Mouse (Mus musculus): Measurements from ENCODE around the gene Cacng6. TPM values are rescaled to one million over a fixed set of nuclear protein-coding genes. Genes with fewer than 3 reads are reported as not detected.

Cacng6 gene
- polyA plus RNA-seq (2015; fragmentation: Nextera tagmentation; extraction: Ambion mirVana): 5.1 and 7.3 TPM in 2 replicates

DNA sequence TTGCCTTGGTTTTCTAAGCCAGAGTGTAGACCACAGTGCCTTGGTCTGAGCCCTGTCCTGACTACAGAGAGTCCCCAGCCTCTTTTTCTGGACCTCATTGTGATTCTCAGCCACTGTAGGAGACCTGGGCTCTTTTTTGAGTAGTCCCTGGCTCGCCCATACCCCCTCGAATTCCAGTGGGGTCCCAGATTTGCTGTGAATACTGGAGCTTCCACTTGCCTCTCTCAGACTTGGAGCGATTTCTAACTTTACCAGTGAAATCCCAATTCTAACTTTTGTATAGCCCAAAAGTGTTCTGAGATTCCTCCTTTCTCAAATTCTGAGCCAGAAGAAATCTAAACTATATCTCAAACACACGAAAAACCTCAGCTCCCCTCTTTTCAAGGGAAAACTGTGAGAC, at the start of gene Cacng6:
Gene Cacng6 (plus strand): TSS at position 301 of the 400 bp plus-strand sequence.
- H3K4me2 ChIP-seq (replicated peaks): peak within 1 kb of the TSS; percentile 27; the same call in 1 of the 2 replicates
- H3K4me3 ChIP-seq (replicated peaks): 0 out of 2 replicates have a peak within 1 kb of the TSS, but pooled peaks have one; percentile 2
- no peak within 1 kb of the TSS for H3K9ac ChIP-seq
- H3K27me3 ChIP-seq: peaks cover 71% of the 10 kb centered on the region
- H3K4me1 ChIP-seq: peaks cover 7% of the 10 kb centered on the region
- 34% methylated on average over 4 of the region's 4 CpGs for WGBS
- H3K36me3 ChIP-seq: no peaks in the 10 kb centered on the region
- H3K27ac ChIP-seq (replicated peaks): no peak within 1 kb of the TSS
- no peaks in the 10 kb centered on the region for H3K9me3 ChIP-seq (replicated peaks)
- no peak for ATAC-seq (ENCODE audit: insufficient number of reproducible peaks, low FRiP score, low TSS enrichment, low read depth)

DNA sequence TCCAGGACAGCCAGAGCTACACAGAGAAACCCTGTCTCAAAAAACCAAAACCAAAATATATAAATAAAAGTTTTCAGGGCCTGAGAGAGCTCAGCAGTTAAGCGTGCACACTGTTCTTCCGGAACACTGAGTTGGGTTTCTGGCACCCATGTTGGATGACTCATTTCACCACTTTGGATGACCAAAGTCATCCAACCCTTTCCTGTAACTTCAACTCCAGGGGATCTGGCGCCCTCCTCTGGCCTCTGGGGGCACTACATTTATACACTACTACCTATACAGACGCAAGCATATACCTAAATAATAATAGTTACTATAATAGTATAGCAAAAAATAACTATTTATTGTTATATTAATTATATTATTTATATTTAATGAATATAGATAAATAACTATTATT, 47.2 kb upstream of the Cacng6 start:
- 53% methylated on average over 4 of the region's 4 CpGs for WGBS
- H3K36me3 ChIP-seq: no peaks in the 10 kb centered on the region
- no peak for ATAC-seq (ENCODE audit: insufficient number of reproducible peaks, low FRiP score, low TSS enrichment, low read depth)

DNA sequence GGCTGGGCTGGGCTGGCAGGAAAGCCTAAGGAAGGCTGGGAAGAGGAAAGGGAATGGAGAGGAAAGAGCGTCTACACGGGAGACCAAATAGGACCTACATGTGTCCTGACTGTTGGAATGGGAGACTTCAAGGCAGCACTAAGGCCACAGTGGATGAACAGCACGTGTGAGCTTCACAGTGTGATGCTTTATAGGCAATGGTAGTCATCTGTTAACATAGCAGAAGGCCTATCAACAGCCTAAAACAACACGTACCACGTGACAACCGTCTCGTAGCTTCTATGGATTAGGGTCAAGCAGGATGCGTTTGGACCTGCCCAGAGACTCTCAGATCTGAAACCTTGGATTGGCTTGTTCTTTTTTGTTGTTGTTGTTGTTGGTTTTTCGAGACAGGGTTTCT, 41.9 kb upstream of the Cacng6 start:
- no peaks in the 10 kb centered on the region for H3K9me3 ChIP-seq (replicated peaks)
- ATAC-seq (ENCODE audit: insufficient number of reproducible peaks, low FRiP score, low TSS enrichment, low read depth): no peak
- no peaks in the 10 kb centered on the region for H3K4me1 ChIP-seq
- H3K27ac ChIP-seq (replicated peaks): no peak overlapping the region
- H3K36me3 ChIP-seq: no peaks in the 10 kb centered on the region
- no peak overlapping the region for H3K9ac ChIP-seq
- H3K4me2 ChIP-seq (replicated peaks): no peak overlapping the region
- H3K27me3 ChIP-seq: no peaks in the 10 kb centered on the region
- 80% methylated on average over 9 of the region's 9 CpGs for WGBS
- no peak overlapping the region for H3K4me3 ChIP-seq (replicated peaks)

More for the DNA sequence above, 47.2 kb upstream of the Cacng6 start:
- Histone ChIP-seq H3K27ac (replicated peaks) (no peak overlapping the region), H3K9me3 (replicated peaks) (no peaks in the 10 kb centered on the region), H3K9ac (no peak overlapping the region), H3K27me3 (no peaks in the 10 kb centered on the region), H3K4me2 (replicated peaks) (no peak overlapping the region), H3K4me1 (no peaks in the 10 kb centered on the region), H3K4me3 (replicated peaks) (no peak overlapping the region)

DNA sequence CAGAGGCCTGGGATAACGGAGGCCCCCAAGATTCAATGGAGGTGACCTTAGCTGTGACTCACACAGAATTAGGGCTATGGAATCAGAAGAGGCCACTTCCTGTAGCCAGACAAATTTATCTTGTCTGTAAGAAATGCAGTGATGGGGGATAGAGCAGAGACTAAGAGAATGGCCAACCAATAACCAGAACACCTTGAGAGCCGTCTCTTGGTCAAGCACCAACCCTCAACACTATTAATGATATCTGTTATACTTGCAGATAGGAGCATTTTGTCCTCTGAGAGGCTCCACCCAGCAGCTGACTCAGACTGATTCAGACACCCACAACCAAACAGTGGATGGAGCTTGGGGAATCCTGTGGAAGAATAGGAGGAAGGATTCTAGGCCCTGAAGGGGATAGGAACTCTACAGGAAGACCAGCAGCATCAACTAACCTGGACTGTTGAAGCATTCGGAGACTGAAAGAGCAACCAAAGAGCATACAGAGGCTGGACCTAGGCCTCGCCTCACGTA, 39.1 kb upstream of the Cacng6 start:
- Histone ChIP-seq H3K4me3 (replicated peaks) (no peak overlapping the region), H3K9me3 (replicated peaks) (no peaks in the 10 kb centered on the region), H3K4me1 (no peaks in the 10 kb centered on the region), H3K27ac (replicated peaks) (no peak overlapping the region), H3K36me3 (no peaks in the 10 kb centered on the region), H3K9ac (no peak overlapping the region), H3K4me2 (replicated peaks) (no peak overlapping the region), H3K27me3 (no peaks in the 10 kb centered on the region)
- ATAC-seq (ENCODE audit: insufficient number of reproducible peaks, low FRiP score, low TSS enrichment, low read depth): no peak
- WGBS: 84% methylated on average over 5 of the region's 5 CpGs

DNA sequence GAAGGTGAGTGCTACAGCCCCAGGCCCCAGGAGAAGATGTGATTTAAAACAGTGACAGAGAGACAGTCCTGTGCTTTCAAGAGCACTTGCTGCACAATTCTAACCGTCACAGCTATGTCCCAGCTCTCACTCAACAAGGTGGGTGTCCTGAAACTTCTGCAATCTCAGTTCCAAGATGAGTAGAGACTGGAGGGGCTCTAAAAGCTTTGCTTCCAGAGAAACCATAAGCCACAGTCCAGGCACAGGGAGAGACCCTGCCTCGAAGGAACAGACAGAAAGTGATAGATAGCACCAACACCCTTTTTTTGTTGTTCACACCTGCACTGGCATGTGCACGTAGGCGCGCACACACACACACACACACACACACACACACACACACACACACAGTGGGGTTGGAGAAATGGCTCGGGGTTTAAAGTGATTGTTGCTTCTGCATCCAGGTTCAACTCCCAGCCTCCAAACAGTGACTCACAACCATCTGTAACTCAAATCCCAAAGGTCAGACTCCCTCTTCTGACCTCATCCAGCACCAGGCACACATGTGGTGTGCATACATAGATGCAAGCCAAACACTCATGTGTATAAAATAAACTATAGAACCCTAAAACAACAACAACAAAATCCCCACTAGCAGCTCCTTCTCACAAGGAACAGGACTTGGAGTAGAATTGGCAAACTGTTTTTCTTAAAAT, 37.8 kb upstream of the Cacng6 start:
- no peak for ATAC-seq (ENCODE audit: insufficient number of reproducible peaks, low FRiP score, low TSS enrichment, low read depth)

DNA sequence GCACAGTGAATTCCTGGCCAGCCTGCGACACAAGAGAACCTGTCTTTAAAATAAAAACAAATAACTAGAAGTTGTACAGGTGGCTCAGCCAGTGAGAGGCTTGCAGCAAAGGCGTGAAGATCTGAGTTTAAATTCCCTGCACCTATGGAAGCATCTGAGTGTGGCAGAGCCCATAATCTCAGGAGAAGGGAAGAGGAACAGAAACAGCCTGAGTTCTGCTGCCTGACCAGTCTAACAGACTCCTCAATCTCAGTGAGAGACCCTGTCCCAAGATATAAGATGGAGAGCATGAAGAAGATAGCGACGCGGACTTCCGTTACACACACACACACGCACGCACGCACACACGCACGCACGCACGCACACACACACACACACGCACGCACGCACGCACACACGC, 36.2 kb upstream of the Cacng6 start:
- H3K4me2 ChIP-seq (replicated peaks): no peak overlapping the region
- H3K36me3 ChIP-seq: no peaks in the 10 kb centered on the region
- 85% methylated on average over 18 of the region's 18 CpGs for WGBS
- ATAC-seq (ENCODE audit: insufficient number of reproducible peaks, low FRiP score, low TSS enrichment, low read depth): no peak
- peaks cover 10% of the 10 kb centered on the region; the same call in 1 of the 2 replicates for H3K4me1 ChIP-seq
- H3K27ac ChIP-seq (replicated peaks): no peak overlapping the region
- no peak overlapping the region for H3K9ac ChIP-seq
- no peaks in the 10 kb centered on the region for H3K27me3 ChIP-seq
- no peak overlapping the region for H3K4me3 ChIP-seq (replicated peaks)
- no peaks in the 10 kb centered on the region for H3K9me3 ChIP-seq (replicated peaks)

More for the DNA sequence above, 37.8 kb upstream of the Cacng6 start:
- no peaks in the 10 kb centered on the region for H3K27me3 ChIP-seq
- WGBS: 73% methylated on average over 6 of the region's 6 CpGs
- H3K4me3 ChIP-seq (replicated peaks): no peak overlapping the region
- H3K9ac ChIP-seq: no peak overlapping the region
- H3K9me3 ChIP-seq (replicated peaks): no peaks in the 10 kb centered on the region
- H3K36me3 ChIP-seq: no peaks in the 10 kb centered on the region
- no peak overlapping the region for H3K27ac ChIP-seq (replicated peaks)
- no peak overlapping the region for H3K4me2 ChIP-seq (replicated peaks)
- 0 out of 2 replicates have a peak, but pooled peaks cover 5% of the 10 kb centered on the region for H3K4me1 ChIP-seq

DNA sequence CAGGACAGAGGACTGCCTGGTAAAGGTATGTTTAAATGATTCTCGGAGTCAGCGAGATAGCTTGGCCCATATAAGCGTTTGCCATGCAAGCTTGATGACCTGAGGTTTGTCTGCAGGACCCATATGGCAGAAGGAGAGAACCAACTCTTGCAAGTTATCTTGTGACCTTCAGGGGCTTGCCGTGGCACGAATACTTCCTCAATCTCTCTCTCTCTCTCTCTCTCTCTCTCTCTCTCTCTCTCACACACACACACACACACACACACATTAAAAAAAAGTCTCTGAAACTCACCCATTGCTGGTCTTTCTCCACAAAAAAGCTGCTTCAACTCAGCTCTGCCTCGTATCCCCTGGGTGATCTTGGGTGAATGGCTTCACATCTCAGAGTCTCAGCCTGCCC, 35.1 kb upstream of the Cacng6 start:
- no peak overlapping the region for H3K4me2 ChIP-seq (replicated peaks)
- 58% methylated on average over 6 of the region's 6 CpGs for WGBS

DNA sequence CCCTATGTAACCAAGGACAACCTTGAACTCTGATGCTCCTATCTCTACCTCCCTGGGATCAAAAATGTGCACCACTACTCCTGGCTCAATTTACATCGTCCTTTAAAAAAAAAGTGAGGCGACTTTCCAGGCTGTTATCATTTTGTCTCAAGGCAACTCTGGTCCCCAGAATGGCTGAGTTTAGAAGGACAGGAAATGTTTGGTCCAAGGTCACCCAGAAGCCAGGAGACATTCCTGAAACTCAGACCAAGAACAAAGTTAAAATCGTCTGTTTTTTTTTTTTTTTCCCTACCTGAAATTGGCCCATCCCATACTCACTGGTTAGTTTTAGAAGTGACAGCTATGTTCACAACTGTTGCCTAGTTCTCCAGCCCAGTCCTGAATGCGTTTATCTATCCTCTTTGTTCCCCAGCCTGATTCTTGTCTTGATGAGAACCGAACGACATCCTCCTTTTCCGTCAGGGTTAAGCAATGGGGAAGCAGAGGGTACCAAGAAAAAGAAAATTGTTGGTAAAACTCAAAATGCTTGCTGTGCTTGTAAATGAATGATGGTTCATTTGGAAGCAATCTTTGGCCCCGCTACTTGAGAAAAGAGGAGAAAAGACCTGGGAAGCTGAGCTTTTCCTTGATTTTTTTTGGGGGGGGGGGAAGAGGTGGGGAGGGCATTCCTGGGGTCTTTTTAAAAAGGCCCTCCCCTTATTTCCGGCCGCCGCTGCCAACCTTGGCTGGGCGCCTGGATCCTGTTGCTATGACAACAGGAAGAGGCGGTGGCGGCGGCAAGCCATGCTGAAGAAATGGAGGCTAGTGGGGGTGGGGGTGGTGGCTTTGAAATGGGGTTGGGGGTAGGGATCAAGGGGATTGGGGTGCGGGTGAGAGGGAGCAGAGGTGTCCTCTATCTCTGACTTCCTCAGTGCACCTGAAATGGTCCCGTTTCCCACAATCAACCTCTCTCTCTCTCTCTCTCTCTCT, 34.3 kb upstream of the Cacng6 start:
- H3K27me3 ChIP-seq: no peaks in the 10 kb centered on the region
- peak overlapping the region; percentile 38 for H3K4me3 ChIP-seq (replicated peaks)
- no peak for ATAC-seq (ENCODE audit: insufficient number of reproducible peaks, low FRiP score, low TSS enrichment, low read depth)
- H3K4me1 ChIP-seq: peaks cover 10% of the 10 kb centered on the region; the same call in 1 of the 2 replicates
- no peak overlapping the region for H3K9ac ChIP-seq
- peak overlapping the region; percentile 51 for H3K4me2 ChIP-seq (replicated peaks)
- H3K27ac ChIP-seq (replicated peaks): no peak overlapping the region
- no peaks in the 10 kb centered on the region for H3K36me3 ChIP-seq
- no peaks in the 10 kb centered on the region for H3K9me3 ChIP-seq (replicated peaks)
- 3% methylated on average over 17 of the region's 17 CpGs for WGBS

More for the DNA sequence above, 35.1 kb upstream of the Cacng6 start:
- Histone ChIP-seq H3K4me1 (peaks cover 10% of the 10 kb centered on the region; the same call in 1 of the 2 replicates), H3K27ac (replicated peaks) (no peak overlapping the region), H3K9me3 (replicated peaks) (no peaks in the 10 kb centered on the region), H3K9ac (no peak overlapping the region), H3K36me3 (no peaks in the 10 kb centered on the region), H3K27me3 (no peaks in the 10 kb centered on the region), H3K4me3 (replicated peaks) (no peak overlapping the region)
- ATAC-seq (ENCODE audit: insufficient number of reproducible peaks, low FRiP score, low TSS enrichment, low read depth): no peak

DNA sequence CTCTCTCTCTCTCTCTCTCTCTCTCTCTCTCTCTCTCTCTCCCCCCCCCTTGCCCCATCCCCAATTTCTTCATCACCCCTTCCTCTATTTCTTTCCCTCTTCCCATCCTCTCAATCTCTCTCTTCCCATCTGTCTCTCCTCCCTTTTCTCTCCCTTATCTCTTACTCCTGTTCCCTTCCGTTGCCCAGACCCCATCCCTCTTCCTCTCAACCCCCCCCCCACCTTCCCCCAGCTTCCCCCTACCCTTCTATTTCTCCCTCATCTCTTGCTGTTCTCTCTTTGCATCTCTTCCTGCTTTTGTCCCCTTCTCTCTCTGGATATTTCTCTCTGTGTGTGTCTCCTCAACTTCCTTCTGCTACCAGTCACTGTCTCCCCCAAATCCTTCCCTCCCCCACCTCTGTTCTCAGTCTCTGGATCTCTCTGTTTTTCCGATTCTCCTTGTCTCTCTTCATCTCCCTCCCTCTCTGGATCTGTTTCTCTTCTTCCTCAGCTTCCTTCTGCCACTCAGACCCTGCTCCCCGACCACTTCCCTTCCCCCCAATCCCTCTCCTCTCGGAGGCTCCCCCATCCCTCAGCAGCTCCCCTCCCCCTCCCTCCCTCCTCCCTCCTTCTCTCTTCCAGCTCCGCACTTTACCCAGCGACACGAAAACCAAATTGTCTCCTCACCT, 33.4 kb upstream of the Cacng6 start, which contains the start of gene Cacng8:
Gene Cacng8 (plus strand): TSS at position 271 of the 668 bp plus-strand sequence.
- ATAC-seq (ENCODE audit: insufficient number of reproducible peaks, low FRiP score, low TSS enrichment, low read depth): no peak
- no peak within 1 kb of the TSS for H3K9ac ChIP-seq
- under 1% methylated on average over 7 of the region's 7 CpGs for WGBS

DNA sequence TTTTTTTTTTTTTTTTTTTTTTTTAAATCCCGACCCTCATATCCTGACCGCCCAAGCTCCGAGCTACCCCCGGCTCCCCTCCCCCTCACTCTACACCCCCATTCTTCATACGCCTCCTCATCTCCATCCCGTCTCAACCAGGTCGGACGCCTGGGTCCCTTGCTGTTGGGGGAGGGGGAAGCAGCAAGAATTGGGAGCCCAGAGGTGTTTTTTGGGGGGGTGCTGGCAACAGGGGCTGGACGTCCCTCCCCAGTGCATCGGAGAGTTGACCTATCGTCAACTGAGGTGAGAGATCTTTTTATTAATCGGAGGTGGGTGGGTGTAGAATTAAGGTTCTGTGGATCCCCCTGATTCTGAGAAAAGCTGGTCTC, 32.9 kb upstream of the Cacng6 start:
- WGBS: 6% methylated on average over 12 of the region's 12 CpGs
- H3K4me1 ChIP-seq: peaks cover 10% of the 10 kb centered on the region; the same call in 1 of the 2 replicates
- no peaks in the 10 kb centered on the region for H3K36me3 ChIP-seq
- no peaks in the 10 kb centered on the region for H3K27me3 ChIP-seq
- H3K9me3 ChIP-seq (replicated peaks): no peaks in the 10 kb centered on the region
- H3K4me3 ChIP-seq (replicated peaks): peak overlapping the region; percentile 38
- H3K27ac ChIP-seq (replicated peaks): no peak overlapping the region
- H3K4me2 ChIP-seq (replicated peaks): peak overlapping the region; percentile 51
- no peak for ATAC-seq (ENCODE audit: insufficient number of reproducible peaks, low FRiP score, low TSS enrichment, low read depth)
- H3K9ac ChIP-seq: no peak overlapping the region

More for the DNA sequence above, 33.4 kb upstream of the Cacng6 start, which contains the start of gene Cacng8:
- no peaks in the 10 kb centered on the region for H3K9me3 ChIP-seq (replicated peaks)
- peak within 1 kb of the TSS; percentile 38 for H3K4me3 ChIP-seq (replicated peaks)
- H3K4me2 ChIP-seq (replicated peaks): peak within 1 kb of the TSS; percentile 51
- no peak within 1 kb of the TSS for H3K27ac ChIP-seq (replicated peaks)
- peaks cover 10% of the 10 kb centered on the region; the same call in 1 of the 2 replicates for H3K4me1 ChIP-seq
- no peaks in the 10 kb centered on the region for H3K36me3 ChIP-seq
- H3K27me3 ChIP-seq: no peaks in the 10 kb centered on the region

All from embryonic facial prominence, embryonic 15.5 days (tissue).